Mouse (Mus musculus): ENCODE data around the gene Sec61a1.

DNA sequence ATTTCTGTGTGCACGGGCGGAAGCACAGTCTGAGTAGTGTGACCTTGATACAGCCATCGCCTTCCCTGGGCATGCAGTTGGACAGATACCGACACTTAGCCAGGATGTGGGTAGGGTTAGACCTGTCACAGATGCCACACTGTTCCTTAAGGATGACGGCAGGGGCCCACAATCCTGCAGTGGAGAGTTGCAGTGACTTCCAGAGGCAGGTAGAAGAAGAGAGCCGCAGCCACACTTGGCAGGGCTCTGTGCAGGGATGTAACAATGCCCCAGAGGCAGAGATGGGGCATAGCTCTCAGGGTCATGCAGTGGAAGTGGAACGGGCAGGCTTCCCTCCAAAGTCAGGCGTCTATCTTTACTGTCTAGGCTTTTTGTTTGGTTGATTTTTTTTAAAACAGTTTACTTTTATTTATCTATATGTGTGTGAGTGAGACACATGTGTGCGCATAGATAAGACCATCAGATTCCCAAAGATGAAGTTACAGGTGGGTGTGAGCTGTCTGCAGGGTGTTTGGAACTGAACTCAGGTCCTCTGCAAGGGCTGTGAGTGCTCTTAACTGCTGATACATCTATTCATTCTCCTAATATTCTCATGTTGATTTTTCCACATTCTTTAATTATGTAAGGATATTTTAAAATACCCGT lies 29.8 kb upstream of the Sec61a1 start:
- no peak for TF ChIP-seq EP300 (IDR thresholded peaks at IDR 0.05)
- no peak for TF ChIP-seq CTCF (IDR thresholded peaks at IDR 0.05)

Data from lung, postnatal 0 days (tissue).